29 mouse cellular contexts compared by ENCODE assay signal in genomic region chr4:33062981-33063380, GRCm38 (mm10). TPM values are rescaled to one million over a fixed set of nuclear protein-coding genes. Genes with fewer than 3 reads are reported as not detected.
A peak's percentile ranks its signal among the peaks of the same experiment; 100 is the strongest.
DNase-seq lines count a peak whose midpoint lies in the region; ATAC-seq lines count a peak whose summit lies in the region.
"Had no signal": no experiment of that assay in that cellular context is flagged by ENCODE, and none has a peak within 500 bp of the region (broad histone marks: within the 10 kb centered on the region; RNA-seq: fewer than 3 reads in every experiment).

TSS of gene Gabrr2 (plus strand) at chr4:33062999.

- 76% methylated on average over 4 of the region's 4 CpGs for WGBS in heart, embryonic 12.5 days

- no peaks in the 10 kb centered on the region; the same call in 1 of the 2 replicates for H3K27me3 ChIP-seq in heart, embryonic 12.5 days (replicated peaks)
- H3K27me3 ChIP-seq: CH12.LX; embryonic facial prominence, embryonic 15.5 days; heart, embryonic 15.5 days; hindbrain, embryonic 15.5 days; Patski had no signal

- no peak within 1 kb of the TSS for H3K27ac ChIP-seq in heart, embryonic 12.5 days (ENCODE audit: poor library complexity, severe bottlenecking)
- H3K27ac ChIP-seq: embryonic facial prominence, embryonic 15.5 days; forebrain, embryonic 10.5 days; heart, embryonic 10.5 days; heart, embryonic 15.5 days; hindbrain, embryonic 10.5 days; hindbrain, embryonic 15.5 days had no signal

- DNase-seq in heart, adult 11 months, result peak; percentile 93
- DNase-seq in gastrocnemius, postnatal 10 days, result peak; percentile 29
- DNase-seq in urinary bladder, postnatal 14 days (ENCODE audit: low spot score), result no peak
- no peak for DNase-seq in testis, postnatal 14 days (ENCODE audit: low spot score)
- no peak for DNase-seq in kidney, postnatal 25 days
- DNase-seq: adrenal gland, adult 8-10 months; cerebellum, adult 11 months; cerebellum, adult 8-10 months; cerebellum, postnatal 14 days; embryo, embryonic 11 days; heart, postnatal 14 days; kidney, adult 11 months had no signal

- H3K9me3 ChIP-seq in heart, embryonic 12.5 days (replicated peaks), result no peaks in the 10 kb centered on the region
- H3K9me3 ChIP-seq: embryonic facial prominence, embryonic 15.5 days; forebrain, embryonic 10.5 days; heart, embryonic 10.5 days; heart, embryonic 15.5 days; hindbrain, embryonic 10.5 days; hindbrain, embryonic 15.5 days had no signal

- H3K9ac ChIP-seq in heart, embryonic 12.5 days, result no peak within 1 kb of the TSS
- H3K9ac ChIP-seq: embryonic facial prominence, embryonic 15.5 days; heart, embryonic 15.5 days; hindbrain, embryonic 15.5 days had no signal

- H3K4me1 ChIP-seq in heart, embryonic 12.5 days (replicated peaks), result peaks cover 18% of the 10 kb centered on the region
- H3K4me1 ChIP-seq: hindbrain, embryonic 15.5 days had no signal

- no peaks in the 10 kb centered on the region for H3K36me3 ChIP-seq in heart, embryonic 12.5 days
- H3K36me3 ChIP-seq: embryonic facial prominence, embryonic 15.5 days; forebrain, embryonic 10.5 days; heart, embryonic 10.5 days; heart, embryonic 15.5 days; hindbrain, embryonic 10.5 days; hindbrain, embryonic 15.5 days had no signal

- ATAC-seq in heart, embryonic 12.5 days (ENCODE audit: insufficient number of reproducible peaks, low FRiP score), result no peak
- ATAC-seq in activated CD4-positive, CD25-positive, alpha-beta regulatory T cell, adult 4 months, result no peak
- no peak for ATAC-seq in inflammation-experienced regulatory T-cells, adult 6 months
- ATAC-seq: forebrain, embryonic 16.5 days; Patski had no signal

- no peak within 1 kb of the TSS for H3K4me3 ChIP-seq in heart, embryonic 12.5 days
- H3K4me3 ChIP-seq: embryonic facial prominence, embryonic 15.5 days; erythroblast, embryonic 14.5 days; forebrain, embryonic 10.5 days; heart, embryonic 10.5 days; heart, embryonic 15.5 days; hindbrain, embryonic 10.5 days; hindbrain, embryonic 15.5 days had no signal

- H3K4me2 ChIP-seq in heart, embryonic 12.5 days, result no peak within 1 kb of the TSS
- H3K4me2 ChIP-seq: embryonic facial prominence, embryonic 15.5 days; heart, embryonic 15.5 days; hindbrain, embryonic 15.5 days had no signal

RNA-seq across cellular contexts. Expression of gene Gabrr2, which starts in this region (rescaled TPM):
- 0.28 TPM in 1 of 2 replicates, not detected in the other for polyA plus RNA-seq in heart, embryonic 12.5 days (2016; fragmentation: Nextera tagmentation; extraction: Ambion mirVana)
- 10 to 100 TPM; 10.1 to 10.4 TPM for polyA plus RNA-seq in activated CD4-positive, CD25-positive, alpha-beta regulatory T cell, adult 4 months (2017; shearing (Covaris generic))
- 1 to 10 TPM; 2.2 to 8.1 TPM for total RNA-seq in gastrocnemius, postnatal 10 days (2021)
- polyA plus RNA-seq in inflammation-experienced regulatory T-cells, adult 6 months (2017; shearing (Covaris generic)), result 10 to 100 TPM in 2 of 3 experiments, under 1 TPM in 1; 0.35 to 12.9 (median 12.9) TPM
- total RNA-seq: adrenal gland, postnatal 4 days; common myeloid progenitor, adult 5-6 weeks; granulocyte monocyte progenitor cell, adult 5-6 weeks had no signal
- polyA plus RNA-seq: embryonic facial prominence, embryonic 11.5 days; erythroblast, embryonic 14.5 days had no signal

Comparison
In these comparisons a context has a peak if more than half of its experiments do, and no peak if none do; other contexts are left out.
1. DNase-seq: peak in heart, adult 11 months (single experiment) and gastrocnemius, postnatal 10 days (single experiment); none in urinary bladder, postnatal 14 days (single experiment), testis, postnatal 14 days (single experiment) and kidney, postnatal 25 days (0 of 2).